Mouse (Mus musculus) erythroid progenitor cell, adult 5-6 weeks (primary cell): ENCODE results near the gene Slc8b1. TPM values are rescaled to one million over a fixed set of nuclear protein-coding genes. Genes with fewer than 3 reads are reported as not detected.

Experiments
- ATAC-seq: replicated peaks from 2 replicates; pipeline ENCODE4 v1.8.0; 2016; ENCODE audit warnings: moderate number of reproducible peaks, mild to moderate bottlenecking, moderate TSS enrichment, inconsistent platforms; ENCODE audit not compliant: poor library complexity, low FRiP score, severe bottlenecking
- total RNA-seq, 2 experiments: library from RNA; stranded (forward) in 1 of 2; stranded (reverse) in 1 of 2; fragments of 150-400 nt in 1 of 2; fragments of 186-747, 209-891 nt in 1 of 2; gene quantifications; 2 replicates each; pipeline versions ENCODE4 v1.2.3 to v1.2.4; 2015 to 2017; ENCODE audit warnings: low replicate concordance in 2 of 2

Gene Slc8b1
- total RNA-seq, 2 experiments from 2014 or later: 3.4 to 6.7 TPM

DNA sequence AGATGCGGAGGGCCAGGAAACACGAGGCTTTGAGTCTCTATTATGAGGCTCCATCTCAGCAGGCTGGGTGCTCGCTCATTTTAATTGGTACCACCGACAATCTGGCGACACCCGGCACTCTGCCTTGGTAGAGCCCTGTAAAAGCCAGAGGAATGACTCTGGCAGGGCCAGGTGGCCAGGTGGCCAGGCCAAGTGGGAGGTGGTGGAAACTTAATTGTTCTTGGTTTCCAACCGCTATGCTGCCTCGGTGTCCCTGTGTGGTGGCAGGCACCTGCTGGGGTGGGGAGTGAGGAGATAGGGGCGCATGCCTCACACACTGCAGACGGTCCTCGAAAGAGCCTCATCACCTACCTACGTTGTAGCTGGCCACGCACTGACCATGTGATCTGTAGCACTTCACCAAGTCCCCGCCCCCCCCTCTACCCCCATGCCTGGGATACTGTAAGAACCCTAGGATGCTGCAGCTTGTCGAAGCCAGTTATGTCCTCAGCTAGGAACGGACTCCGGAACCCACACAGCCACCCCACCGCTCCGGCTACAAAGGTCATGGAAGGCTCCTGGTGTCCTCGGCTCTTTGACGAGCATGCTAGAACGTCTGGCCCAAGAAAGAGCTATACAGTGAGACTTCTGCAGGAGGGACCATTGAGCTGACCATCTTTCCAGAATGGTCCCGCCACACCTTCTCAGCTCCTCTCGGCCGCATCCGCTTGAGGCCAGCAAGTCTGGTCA is 69.1 kb downstream of the Slc8b1 start:
- no peak for ATAC-seq

DNA sequence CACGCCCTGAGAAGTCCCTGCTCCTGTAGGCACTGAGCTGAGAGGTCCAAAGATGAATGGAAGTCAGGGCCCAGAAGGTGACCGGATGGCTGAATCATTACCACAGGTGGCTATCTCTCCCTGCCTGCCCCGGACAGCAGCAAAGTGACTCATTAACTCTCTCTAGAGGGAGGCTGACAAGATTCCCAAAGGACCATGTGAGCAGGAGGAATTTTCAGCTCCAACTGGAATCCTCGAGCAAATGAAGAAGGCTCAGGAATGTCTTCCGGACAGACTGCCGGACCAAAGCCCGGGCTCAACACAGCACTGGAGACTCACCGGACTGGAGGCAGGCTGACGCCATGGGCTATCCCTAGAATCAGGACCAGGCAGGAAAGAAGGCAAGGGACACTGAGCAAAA is 71.0 kb downstream of the Slc8b1 start:
- no peak for ATAC-seq

DNA sequence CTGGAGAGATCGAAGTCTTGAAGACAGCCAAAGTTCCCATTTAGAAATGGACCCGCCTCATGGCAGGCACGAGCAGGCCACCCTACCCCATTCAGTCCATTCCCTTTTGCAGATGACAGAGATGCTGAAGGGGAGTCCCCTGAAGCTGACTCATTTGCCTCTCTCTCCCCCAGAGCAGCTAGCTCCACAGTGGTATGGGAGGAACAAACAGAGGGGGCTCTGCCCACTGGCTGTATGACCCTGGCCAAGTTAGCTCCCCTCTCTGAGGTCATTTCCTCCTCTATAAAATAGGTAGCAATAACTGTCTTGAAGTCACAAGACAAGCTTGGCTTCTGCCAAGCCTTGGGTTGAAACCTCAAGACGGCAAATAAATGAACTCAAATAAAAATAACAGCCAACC is 72.5 kb downstream of the Slc8b1 start:
- no peak for ATAC-seq

Other genes with a start within 250 kb of the Slc8b1 start
- gene Lhx5, start 79.5 kb upstream of the Slc8b1 start, total RNA-seq (2015; ENCODE audit: low replicate concordance): not detected in 2 replicates
- gene Lhx5, start 79.5 kb upstream of the Slc8b1 start, total RNA-seq (2017; ENCODE audit: low replicate concordance): not detected in 2 replicates
- 4.2 TPM in 1 of 2 replicates, not detected in the other for gene Sdsl, start 38.4 kb upstream of the Slc8b1 start, total RNA-seq (2015; ENCODE audit: low replicate concordance)
- gene Sdsl, start 38.4 kb upstream of the Slc8b1 start, total RNA-seq (2017; ENCODE audit: low replicate concordance): 2.7 and 4.8 TPM in 2 replicates
- gene Sds, start 34.6 kb upstream of the Slc8b1 start, total RNA-seq (2015; ENCODE audit: low replicate concordance): not detected in 2 replicates
- gene Sds, start 34.6 kb upstream of the Slc8b1 start, total RNA-seq (2017; ENCODE audit: low replicate concordance): not detected in 2 replicates
- 1.1 and 2.1 TPM in 2 replicates for gene Plbd2, start 7.5 kb upstream of the Slc8b1 start, total RNA-seq (2015; ENCODE audit: low replicate concordance)
- gene Plbd2, start 7.5 kb upstream of the Slc8b1 start, total RNA-seq (2017; ENCODE audit: low replicate concordance): 2.0 and 3.9 TPM in 2 replicates
- 107 and 136 TPM in 2 replicates for gene Tpcn1, start 77.5 kb downstream of the Slc8b1 start, total RNA-seq (2015; ENCODE audit: low replicate concordance)
- 57.0 and 72.9 TPM in 2 replicates for gene Tpcn1, start 77.5 kb downstream of the Slc8b1 start, total RNA-seq (2017; ENCODE audit: low replicate concordance)
- 2.5 TPM in 1 of 2 replicates, not detected in the other for gene Iqcd, start 77.8 kb downstream of the Slc8b1 start, total RNA-seq (2015; ENCODE audit: low replicate concordance)
- gene Iqcd, start 77.8 kb downstream of the Slc8b1 start, total RNA-seq (2017; ENCODE audit: low replicate concordance): 3.1 and 3.3 TPM in 2 replicates
- 0.72 TPM in 1 of 2 replicates, not detected in the other for gene Rita1, start 101.4 kb downstream of the Slc8b1 start, total RNA-seq (2015; ENCODE audit: low replicate concordance)
- 3.9 TPM in 1 of 2 replicates, not detected in the other for gene Rita1, start 101.4 kb downstream of the Slc8b1 start, total RNA-seq (2017; ENCODE audit: low replicate concordance)
- 1.1 and 1.3 TPM in 2 replicates for gene Ddx54, start 101.6 kb downstream of the Slc8b1 start, total RNA-seq (2015; ENCODE audit: low replicate concordance)
- 6.4 and 8.1 TPM in 2 replicates for gene Ddx54, start 101.6 kb downstream of the Slc8b1 start, total RNA-seq (2017; ENCODE audit: low replicate concordance)
- gene Cfap73, start 123.1 kb downstream of the Slc8b1 start, total RNA-seq (2015; ENCODE audit: low replicate concordance): not detected in 2 replicates
- not detected in 2 replicates for gene Cfap73, start 123.1 kb downstream of the Slc8b1 start, total RNA-seq (2017; ENCODE audit: low replicate concordance)
- gene Rasal1, start 137.6 kb downstream of the Slc8b1 start, total RNA-seq (2015; ENCODE audit: low replicate concordance): 14.3 TPM in 1 of 2 replicates, not detected in the other
- gene Rasal1, start 137.6 kb downstream of the Slc8b1 start, total RNA-seq (2017; ENCODE audit: low replicate concordance): not detected in 2 replicates
- 7.5 TPM in 1 of 2 replicates, not detected in the other for gene Dtx1, start 200.8 kb downstream of the Slc8b1 start, total RNA-seq (2015; ENCODE audit: low replicate concordance)
- 0.39 and 0.61 TPM in 2 replicates for gene Dtx1, start 200.8 kb downstream of the Slc8b1 start, total RNA-seq (2017; ENCODE audit: low replicate concordance)
- gene Oas2, start 238.7 kb downstream of the Slc8b1 start, total RNA-seq (2015; ENCODE audit: low replicate concordance): 5.0 and 12.3 TPM in 2 replicates
- gene Oas2, start 238.7 kb downstream of the Slc8b1 start, total RNA-seq (2017; ENCODE audit: low replicate concordance): 3.5 TPM in 2 replicates